Mouse (Mus musculus) embryo, embryonic 10.5 days (tissue): Measurements from ENCODE around the gene Sec11a.
A peak's percentile ranks its signal among the peaks of the same experiment; 100 is the strongest.
"Not testable (repeated sequence)": the region's sequence is repeated elsewhere in the genome, so short reads cannot be mapped to it uniquely, and the experiment has no call there.

Experiments used
- DNase-seq: peaks from one replicate; pipeline ENCODE4 v3.0.0-alpha.2; 2015; ENCODE audit warnings: low spot score

The Sec11a gene

DNA sequence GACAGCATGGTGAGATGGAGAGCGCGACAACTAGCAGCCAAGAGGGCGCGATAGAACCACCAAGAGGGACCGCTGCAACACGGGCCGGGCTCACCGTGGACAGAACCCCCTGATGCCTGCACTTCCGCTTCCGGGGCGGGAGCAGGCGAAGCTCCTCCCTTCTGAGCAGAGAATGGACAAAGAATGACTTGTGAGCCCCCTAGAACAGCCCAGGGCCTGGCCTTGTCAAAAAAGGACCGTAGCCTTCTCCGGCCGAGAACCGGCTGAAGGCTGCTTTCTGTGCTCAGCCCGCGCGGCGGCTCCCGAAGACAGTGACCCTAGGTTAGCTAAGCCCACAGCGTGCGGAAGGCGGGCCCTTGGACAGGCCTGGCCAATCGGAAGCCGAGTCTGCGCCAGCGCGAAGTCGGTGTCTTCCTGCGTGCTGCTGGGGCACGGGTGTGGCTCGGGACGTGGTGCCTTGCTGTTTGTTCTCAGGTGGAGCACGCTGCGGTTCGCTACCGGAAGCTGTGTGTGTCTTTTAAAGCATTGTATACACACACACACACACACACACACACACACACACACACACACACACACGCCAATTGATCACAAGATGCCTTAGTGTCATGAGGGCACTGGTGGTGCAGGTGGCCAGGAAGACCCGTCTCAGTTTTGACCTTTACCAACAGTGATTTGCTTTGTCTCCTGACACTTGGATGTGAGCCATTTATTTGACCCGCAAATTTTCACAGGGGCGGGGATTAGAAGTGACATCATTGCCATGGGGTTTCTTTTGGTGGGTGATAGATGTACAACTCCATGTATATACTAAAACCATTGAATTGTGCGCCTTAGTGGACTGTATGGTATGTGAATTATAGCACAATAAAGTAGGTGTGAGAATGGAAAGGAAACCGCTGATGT, at the start of gene Sec11a:
Gene Sec11a (minus strand): TSS at position 336 of the 906 bp plus-strand sequence.
- peak; percentile 93 for DNase-seq

DNA sequence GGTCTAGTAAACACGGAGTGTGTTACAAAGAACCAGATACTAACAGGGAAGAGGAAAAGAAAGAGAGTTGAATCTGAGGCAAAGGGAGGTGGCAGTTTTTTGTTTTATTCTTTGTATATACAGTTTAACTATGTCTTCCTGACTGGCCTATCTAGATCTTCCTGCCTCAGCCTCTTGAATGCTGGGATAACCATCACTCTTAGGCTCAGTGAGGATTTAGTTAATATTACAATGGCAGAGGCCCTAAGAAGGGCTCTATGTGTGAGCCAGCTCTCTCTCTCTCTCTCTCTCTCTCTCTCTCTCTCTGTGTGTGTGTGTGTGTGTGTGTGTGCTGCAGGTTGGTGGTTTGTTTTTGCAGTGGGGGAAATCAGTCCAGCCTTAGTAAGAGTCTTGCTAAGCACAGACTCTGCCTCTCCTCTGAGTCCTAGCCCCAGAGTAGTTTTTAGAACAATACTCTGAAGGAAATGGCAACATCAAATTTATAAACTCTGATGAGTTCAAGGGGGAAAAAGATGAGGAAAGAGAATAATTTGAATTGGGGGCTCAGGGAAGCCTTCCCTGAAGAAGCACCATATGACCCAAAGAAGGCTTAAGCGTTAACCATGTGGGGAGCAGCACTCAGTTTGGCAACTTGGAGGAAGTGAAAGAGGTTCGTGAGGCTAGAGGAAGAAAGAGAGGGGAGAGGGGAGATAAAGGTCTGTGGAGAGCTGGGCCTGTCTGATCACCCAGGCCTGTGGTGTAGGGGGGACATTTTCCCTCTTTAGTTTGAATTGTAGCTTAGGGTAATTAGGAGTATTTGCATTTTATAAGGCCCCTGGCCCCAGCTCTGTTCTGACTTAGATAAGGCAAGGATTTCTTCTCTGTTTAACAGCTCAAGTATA, 47.9 kb upstream of the Sec11a start:
- no peak for DNase-seq

DNA sequence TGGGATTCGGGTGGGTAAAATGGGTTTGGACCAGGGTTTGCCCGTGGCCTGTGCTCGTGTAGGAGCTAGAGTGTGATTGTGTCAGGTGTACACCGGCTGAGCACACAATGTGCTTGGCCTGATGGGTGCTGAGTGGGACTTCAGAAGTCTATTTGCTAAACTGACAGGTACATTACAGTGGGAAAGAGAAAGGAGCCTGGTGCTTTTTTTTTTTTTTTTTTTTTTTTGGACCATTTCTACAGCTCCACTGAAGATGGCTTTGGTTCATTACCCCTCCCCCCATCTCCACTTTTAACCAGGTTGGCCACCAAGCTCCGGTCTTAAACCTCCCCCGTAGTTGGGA, 47.1 kb upstream of the Sec11a start:
- peak; percentile 12 for DNase-seq

DNA sequence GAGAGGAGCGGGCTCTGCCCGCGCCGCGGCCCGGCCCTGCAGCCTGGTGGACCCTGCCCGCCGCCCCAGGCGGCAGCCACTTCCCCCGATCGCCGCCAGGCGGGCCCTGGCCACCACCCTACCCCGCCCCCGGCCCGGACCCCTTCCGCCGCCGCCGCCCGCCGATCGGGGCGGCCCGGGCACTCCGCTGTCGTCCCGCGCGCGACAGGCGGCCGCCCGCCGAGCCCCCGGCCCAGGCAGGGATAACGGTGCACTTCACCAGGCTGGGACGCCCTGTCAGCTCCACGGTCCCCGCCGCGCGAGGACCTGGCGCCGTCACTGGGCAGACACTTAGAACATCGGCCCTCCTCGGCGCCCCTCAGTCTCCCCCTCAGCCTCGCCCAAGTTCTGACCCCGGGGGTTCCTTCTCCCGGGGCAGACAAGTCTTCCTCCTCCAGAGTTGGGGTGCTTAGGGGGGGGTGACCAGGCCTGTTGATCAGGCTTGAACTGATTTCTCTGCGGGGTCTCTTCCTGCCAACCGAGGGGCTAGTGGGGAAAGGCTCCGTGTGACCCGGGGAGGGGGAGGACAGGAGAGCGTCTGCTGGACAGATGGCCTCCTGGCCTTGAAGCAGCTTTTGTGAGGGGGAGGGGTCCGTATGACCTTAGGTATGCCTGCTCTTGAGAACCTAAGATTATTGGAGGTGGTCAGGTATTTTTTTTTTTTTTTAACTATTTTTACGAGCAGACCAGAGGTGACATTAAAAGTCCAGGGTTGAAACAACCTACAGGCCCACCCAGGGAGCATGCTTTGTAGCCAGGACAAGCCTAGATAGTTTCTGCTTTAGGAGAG, 46.5 kb upstream of the Sec11a start:
- DNase-seq = peak; percentile 80

DNA sequence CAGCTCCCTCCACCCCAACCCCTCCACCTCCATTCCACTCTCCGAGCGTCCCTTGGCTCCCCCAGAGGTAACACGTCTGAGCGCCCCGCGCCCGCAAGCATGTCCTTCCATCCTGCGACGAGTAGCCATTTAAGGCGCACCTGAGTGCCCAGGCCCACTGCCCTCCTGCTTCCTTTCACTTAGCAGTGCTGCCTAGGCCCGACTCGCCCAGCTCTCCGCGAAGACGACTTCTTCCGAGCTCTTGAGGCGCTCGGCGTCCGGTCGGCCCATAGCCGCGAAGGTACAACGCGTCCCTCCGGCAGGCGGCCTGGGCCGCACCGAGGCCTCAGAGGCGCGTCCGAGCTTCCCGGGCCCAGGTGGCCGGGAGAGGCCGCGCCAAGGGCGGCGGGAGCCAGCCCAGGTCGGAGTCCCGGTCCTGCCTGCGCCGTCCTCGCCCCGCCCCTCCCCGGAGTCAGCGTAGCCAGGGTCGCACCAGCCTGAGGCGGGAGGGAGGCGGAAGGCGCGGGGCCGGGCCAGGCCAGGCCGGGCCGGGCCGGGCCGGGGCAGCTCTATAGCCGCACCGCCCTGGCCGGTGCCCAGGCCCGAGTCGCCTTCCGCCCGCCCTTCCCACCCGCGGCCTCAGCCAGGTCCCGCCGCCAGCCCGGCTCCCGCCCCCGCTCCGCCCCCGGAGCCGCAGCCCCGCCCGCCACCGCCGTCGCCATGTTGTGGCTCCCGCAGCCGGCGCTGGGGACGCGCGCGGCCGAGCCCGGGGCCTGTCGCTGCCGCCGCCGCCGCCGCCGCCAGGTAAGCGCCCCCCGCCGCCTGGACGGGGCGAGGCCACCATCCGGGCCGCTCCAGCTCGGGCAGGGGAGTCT, 45.6 kb upstream of the Sec11a start, which contains the start of gene Zfp592:
Gene Zfp592 (plus strand): TSS at position 702 of the 854 bp plus-strand sequence.
- peak; percentile 79 for DNase-seq

DNA sequence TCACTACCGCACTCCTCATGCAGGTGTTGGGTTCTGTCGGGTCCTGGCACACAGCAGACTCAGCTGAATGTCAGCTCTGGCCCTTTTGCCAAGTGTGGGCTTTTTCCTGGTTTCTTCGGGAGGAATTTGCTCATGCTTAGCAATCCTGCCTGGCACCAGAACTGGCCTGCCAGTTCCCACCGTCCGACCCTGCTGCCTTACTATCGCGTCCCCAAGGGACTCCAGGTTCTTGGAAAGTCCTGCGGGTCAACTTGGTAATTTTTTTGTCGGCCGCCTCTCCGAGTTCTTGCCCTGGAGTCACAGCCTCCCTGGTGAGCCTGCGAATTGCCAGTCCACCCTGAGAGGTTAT, 45.0 kb upstream of the Sec11a start:
- DNase-seq = no peak

DNA sequence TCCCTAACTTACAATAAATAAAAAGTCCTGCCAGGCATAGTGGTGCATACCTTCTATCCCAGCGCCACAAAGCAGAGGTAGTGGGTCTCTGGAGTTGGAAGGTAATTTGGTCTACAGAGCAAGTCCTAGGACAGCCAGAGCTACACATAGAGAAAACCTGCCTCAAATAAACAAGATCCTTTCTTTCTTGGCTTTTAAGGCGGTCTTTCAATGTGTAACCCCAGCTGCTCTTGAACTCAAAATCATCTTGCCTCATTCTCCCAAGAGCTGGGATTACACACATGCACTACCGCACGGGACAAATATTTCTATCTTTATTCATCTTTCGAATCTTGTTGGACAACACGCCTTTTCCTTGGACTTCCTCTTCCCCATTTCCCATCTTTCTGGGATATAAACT, 44.5 kb upstream of the Sec11a start:
- DNase-seq = peak; percentile 14

DNA sequence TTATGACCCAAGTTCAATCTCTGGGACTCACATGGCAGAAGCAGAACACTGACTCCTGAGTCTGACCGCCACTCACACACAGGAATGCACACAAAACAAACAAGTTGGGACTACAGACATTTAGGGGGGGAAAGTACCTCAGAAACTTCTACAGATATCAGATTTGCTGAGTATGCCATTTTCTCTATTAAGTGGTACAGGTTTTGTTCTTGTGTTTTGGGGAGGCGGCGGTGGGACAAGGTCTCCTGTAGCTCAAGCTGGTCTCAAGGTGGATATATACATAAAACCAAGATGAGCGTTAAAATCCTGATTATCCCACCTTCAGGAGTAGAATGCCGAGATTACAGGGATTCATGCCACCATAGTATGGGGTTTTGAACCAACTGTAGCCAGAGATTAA, 44.0 kb upstream of the Sec11a start:
- no peak for DNase-seq

DNA sequence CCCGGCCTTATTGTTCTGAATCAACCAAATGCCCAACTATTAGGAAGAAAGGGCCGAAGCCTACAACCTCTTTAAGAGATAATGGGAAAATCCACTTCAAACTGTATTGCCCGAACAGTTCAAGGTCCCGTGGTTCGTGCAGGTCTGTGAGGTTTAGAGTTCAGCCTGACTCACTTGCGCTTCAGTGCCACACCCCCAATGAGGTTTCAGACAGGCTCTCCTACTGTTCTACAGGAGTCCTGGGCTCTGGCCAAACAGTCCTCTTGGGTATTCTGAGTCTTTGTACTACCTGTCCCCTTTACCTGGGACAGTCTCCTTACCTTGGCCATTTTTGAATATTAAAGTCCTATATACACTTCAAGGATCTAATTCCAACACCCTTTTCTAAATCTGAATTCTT, 42.7 kb upstream of the Sec11a start:
- DNase-seq = no peak

DNA sequence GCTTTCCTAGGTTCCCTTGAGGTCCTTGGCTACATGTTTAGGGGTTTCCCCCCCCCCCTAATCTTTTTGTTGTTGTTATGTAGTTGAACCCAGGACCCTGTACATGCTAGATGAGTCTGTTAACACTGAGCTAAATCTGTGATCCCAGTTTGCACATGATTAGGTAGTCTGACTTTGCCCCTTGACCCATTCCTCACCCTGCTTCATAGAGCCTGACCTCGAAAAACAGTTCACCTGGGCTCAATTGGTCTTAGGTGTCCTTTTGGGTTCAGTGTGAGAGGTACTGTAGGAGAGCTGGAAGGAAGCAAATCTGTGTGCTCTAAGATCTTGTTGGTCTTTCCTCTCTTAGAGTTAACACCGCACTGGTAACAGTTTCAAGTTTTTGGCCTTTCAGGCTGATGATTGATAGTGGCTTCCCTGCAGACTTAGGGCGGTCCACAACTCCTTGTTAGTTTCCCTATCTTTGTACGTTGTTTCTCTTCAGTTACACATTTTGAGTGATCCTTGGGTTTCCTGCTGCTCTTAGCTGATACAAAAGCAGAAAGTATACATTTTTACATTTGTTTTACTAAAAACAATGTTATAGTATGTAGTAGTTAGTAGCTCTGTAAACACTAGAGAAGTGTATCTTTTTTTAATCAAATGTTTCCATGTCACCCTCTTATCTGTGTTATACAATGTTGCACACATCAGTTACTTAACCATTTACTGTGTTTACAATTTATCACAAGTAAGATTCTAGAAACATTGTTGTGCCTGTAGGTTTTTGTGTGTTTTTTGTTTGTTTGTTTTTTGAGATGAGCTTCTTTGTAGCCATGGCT, 40.4 kb upstream of the Sec11a start:
- DNase-seq = no peak

DNA sequence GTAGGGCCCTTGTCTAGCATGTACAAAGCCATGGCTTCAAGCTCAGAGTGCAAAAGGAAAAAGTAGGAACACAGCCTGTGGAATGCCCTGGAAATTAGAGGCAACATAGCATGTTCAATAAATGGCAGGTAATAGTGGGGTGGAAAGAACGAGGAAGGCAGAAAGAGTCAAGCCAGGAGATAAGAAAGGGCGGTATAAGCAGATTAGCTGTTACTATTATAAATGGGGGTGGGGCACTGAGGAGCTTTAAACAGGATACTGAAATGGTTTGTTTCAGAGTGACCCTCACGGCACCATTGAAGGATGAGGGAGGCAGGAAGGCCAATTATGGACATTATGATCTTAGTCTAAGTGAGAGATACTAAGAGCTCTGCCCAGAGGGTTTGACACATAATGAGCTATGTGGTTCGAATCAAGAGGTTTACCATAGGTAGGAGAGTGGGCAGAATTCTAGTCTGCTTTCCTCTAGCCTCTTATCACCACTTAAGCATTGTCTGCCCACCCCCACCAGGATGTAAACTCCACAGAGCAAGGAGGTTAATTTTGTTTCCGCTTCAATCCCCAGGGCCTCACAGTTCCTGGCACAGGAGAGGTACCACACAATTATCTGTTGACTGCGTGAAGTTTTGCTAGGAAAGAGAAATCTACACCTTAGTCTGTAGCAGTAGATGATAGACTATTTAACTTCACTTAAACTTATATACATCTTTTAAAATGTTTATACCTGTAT, 39.0 kb upstream of the Sec11a start:
- no peak for DNase-seq

DNA sequence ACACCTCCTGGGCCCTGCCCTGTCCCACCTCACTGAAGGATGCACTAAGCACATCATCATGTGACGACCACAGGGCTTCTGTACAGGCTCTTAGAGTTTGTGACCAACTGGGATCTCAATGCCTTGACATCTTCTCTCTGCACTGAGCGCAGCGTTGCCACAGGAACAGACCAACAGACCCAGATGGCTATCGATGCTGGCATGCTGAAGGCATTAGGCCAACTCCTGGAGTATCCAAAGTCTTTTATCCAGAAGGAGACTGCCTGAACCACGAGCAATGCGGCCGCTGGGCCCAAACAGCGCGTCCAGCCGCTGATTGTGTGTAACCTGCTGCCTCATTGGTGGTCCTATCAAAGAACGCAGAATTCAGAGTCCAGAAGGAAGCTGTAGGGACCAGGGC, 33.0 kb upstream of the Sec11a start:
- no peak for DNase-seq

DNA sequence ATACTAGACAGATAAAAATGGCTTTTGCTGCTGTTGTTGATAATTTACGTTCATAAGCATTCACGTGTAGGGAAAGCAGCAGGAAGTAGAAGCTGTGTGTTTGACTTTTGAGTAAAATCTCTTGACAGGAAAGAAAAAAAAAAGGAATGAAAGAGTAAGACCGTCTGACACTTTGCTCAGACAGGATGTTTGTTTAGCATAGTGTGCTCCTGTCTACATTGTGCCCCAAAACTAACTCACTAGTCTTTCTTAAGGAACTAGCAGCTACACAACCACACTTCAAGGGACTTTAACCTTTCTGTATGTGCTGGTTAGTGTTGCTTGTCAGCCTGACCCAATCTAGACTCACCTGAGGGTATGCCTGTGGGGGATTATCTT, 26.0 kb upstream of the Sec11a start:
- DNase-seq = not testable (repeated sequence)

DNA sequence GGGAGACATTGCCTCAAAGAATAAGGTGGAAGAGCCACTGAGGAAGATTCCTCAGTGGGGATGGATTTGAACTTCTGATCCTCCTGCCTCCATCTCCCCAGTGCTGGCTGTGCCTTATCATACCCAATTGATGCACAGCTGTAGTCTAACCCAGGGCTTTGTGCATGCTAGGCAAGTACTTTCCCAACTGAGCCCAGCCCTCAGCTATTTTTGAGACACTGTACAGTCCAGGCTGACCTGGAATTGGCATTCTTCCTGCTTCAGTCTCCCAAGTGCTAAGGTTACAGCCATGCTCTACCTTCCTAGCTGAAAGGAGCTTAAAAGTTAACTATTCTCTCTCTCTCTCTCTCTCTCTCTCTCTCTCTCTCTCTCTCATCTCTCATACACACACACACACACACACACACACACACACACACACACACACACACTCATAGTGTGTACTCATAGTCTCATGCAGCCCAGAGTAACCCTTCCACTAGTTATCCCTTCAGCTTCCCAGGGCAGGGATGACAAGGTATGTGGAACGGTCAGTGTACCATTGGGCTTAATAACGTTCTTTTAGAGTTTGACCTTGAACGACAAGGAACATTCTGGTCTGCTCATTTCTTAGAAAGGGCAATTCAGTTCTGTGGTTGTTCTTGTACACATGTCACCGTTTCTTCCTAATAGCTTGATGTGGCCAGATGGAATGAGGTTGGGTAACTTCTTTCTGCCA, 25.5 kb upstream of the Sec11a start:
- DNase-seq = not testable (repeated sequence)

DNA sequence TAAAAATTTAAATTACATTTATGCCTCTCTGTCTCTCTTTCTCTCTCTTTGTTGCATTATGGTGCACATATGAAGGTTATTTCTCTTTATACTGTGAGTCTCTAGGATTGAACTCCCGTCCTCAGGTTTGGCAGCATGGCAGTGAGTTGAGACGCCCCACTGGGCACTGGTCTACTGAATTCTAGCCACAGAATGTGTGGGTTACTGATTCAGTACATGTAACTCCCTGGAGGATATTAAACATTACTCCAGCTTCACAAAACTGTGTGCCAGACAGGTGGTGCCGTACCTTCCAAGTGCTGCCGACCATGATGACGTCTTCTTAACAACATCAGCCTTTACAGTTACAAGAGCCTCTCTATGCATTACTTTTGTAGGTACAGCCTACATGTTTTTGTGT, 24.5 kb upstream of the Sec11a start:
- no peak for DNase-seq

DNA sequence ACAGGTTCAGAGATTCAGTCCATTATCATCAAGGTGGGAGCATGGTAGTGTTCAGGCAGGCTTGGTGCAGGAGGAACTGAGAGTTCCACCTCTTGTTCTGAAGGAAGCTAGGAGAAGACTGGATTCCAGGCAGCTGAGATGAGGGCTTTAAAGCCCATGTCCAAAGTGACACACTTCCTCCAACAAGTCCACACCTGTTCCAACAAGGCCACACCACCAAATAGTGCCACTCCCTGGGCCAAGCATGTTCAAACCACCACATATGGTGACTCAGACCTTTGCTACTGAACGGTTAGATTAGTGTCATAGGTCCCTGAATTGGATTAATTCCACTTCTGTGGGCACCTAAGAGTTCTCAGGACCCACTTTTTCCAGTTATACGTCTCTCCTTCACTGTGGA, 23.8 kb upstream of the Sec11a start:
- no peak for DNase-seq

DNA sequence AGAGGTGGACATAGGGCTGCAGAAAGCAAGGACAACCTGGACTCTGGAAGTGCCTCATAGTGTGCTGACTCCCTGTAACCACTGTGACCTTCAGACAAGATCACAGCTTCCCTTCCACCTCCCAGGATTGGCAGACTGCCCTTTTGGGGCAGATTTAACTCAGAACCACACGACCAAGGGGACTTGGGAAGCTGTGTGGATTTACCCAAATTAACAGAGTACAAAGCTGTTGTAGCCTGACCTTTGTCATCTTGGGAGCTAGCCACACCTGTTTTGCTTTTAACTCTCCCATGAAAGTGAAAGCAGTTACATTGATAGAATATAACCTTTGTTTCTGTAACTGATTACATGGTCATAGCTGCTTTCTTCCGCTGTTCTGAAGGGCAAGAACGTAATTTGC, 23.3 kb upstream of the Sec11a start:
- DNase-seq = no peak

DNA sequence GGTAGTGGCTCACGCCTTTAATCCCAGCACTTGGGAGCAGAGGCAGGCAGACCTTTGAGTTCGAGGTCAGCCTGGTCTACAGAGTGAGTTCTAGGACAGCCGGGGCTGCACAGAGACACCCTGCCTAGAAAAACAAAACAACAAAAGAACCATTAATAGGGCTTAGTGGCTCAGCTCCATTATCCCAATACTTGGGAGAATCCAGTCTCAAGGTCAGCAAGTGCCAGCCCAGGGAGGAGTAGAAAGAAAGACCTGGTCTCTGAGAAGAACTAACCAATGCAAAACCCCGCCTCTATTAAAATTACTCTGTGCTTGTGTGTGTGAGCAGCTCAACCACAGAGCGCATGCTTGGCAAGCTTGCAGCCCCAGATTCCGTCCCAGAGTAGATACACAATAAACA, 15.2 kb upstream of the Sec11a start:
- DNase-seq = no peak

DNA sequence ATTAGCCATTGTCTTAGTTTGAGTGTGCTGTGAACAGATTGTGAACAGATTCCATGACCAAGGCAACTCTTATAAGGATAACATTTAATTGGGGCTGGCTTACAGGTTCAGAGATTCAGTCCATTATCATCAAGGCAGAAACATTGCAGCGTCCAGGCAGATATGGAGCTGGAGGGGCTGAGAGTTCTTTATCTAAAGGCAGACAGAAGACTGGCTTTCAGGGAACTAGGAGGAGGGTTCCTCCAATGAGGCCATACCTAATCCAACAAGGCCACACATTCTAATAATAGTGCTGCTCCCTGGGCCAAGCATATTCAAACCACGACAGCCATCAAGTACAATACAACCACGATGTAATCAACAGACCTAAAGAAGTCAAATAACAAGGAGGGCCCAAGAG, 11.4 kb upstream of the Sec11a start:
- DNase-seq = no peak
